Mouse (Mus musculus): ENCODE data around the gene Tmem248. TPM values are rescaled to one million over a fixed set of nuclear protein-coding genes. Genes with fewer than 3 reads are reported as not detected.

The Tmem248 gene
- polyA plus RNA-seq, 1 experiment from 2014 or later = 40.6 TPM

DNA sequence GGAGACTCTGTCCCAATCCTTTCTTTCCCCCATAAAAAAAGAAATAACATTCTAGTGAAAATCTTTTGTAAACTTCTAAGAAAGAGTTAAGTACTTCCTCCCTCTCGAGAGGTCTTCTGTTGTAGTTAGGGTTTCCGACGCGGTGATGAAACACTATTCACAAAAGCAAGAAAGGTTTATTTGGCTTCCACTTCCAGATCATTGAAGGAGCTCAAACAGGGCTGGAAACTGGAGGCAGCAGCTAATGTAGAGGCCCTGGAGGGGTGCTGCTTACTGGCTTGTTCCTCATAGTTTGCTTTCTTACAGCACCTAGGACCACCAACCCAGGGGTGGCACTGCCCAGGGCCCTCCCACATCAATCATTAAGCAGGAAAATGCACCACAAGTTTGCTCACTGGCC, 11.2 kb downstream of the Tmem248 start:
- H3K9ac ChIP-seq (ENCODE audit: low read depth, low read length) = no peak overlapping the region
- no peak overlapping the region for H3K4me3 ChIP-seq (ENCODE audit: low read depth, low read length)
- no peak overlapping the region for H3K4me2 ChIP-seq (ENCODE audit: low read depth, low read length)
- peaks cover 10% of the 10 kb centered on the region for H3K4me1 ChIP-seq (ENCODE audit: control insufficient read depth, insufficient read depth, low read length)
- H3K36me3 ChIP-seq (ENCODE audit: control insufficient read depth, insufficient read depth, low read length) = peaks cover 42% of the 10 kb centered on the region
- no peak overlapping the region for H3K27ac ChIP-seq (replicated peaks; ENCODE audit: low read depth, low read length)
- no peak for ATAC-seq (ENCODE audit: low read depth)
- WGBS = 86% methylated on average over 4 of the region's 4 CpGs
- no peak for DNase-seq (ENCODE audit: low spot score)
- no peaks in the 10 kb centered on the region for H3K27me3 ChIP-seq (replicated peaks; ENCODE audit: control insufficient read depth, insufficient read depth, low read length)
- H3K9me3 ChIP-seq (ENCODE audit: control insufficient read depth, low read length) = no peaks in the 10 kb centered on the region

GRCm38 (mm10) chr5:130236302-130236701, 19.4 kb downstream of the Tmem248 start:
- no peak for ATAC-seq (ENCODE audit: low read depth)
- H3K36me3 ChIP-seq (ENCODE audit: control insufficient read depth, insufficient read depth, low read length) = peaks cover 96% of the 10 kb centered on the region

DNA sequence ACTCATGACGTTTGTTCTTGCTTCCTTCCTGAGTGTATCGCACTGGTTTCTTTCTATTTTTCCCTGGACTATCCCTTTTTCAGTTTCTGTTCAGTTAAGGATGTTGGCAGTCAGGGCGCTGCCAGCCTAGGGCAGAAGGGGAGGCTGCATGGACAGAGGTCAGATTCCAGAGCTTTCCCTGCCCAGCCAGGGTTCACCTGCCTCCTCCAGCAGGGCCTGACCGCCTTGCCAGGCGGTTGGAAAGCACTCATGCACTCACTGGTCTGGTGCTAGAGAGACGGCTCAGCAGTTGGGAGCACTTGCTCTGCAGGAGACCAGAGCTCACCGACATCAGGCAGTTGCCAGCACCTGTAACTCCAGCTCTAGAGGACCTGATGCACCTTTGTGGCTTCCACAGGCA, 22.4 kb downstream of the Tmem248 start:
- 89% methylated on average over 7 of the region's 7 CpGs for WGBS
- H3K9ac ChIP-seq (ENCODE audit: low read depth, low read length) = no peak overlapping the region
- H3K27me3 ChIP-seq (replicated peaks; ENCODE audit: control insufficient read depth, insufficient read depth, low read length) = no peaks in the 10 kb centered on the region
- H3K4me3 ChIP-seq (ENCODE audit: low read depth, low read length) = no peak overlapping the region
- peaks cover 95% of the 10 kb centered on the region for H3K36me3 ChIP-seq (ENCODE audit: control insufficient read depth, insufficient read depth, low read length)
- no peak overlapping the region for H3K4me2 ChIP-seq (ENCODE audit: low read depth, low read length)
- no peaks in the 10 kb centered on the region for H3K4me1 ChIP-seq (ENCODE audit: control insufficient read depth, insufficient read depth, low read length)
- ATAC-seq (ENCODE audit: low read depth) (no peak), DNase-seq (ENCODE audit: low spot score) (no peak)
- H3K27ac ChIP-seq (replicated peaks; ENCODE audit: low read depth, low read length) = no peak overlapping the region
- no peaks in the 10 kb centered on the region for H3K9me3 ChIP-seq (ENCODE audit: control insufficient read depth, low read length)

More at GRCm38 (mm10) chr5:130236302-130236701, 19.4 kb downstream of the Tmem248 start:
- Histone ChIP-seq H3K27me3 (replicated peaks; ENCODE audit: control insufficient read depth, insufficient read depth, low read length) (no peaks in the 10 kb centered on the region), H3K9ac (ENCODE audit: low read depth, low read length) (no peak overlapping the region), H3K4me3 (ENCODE audit: low read depth, low read length) (no peak overlapping the region), H3K4me1 (ENCODE audit: control insufficient read depth, insufficient read depth, low read length) (no peaks in the 10 kb centered on the region), H3K9me3 (ENCODE audit: control insufficient read depth, low read length) (no peaks in the 10 kb centered on the region), H3K4me2 (ENCODE audit: low read depth, low read length) (no peak overlapping the region), H3K27ac (replicated peaks; ENCODE audit: low read depth, low read length) (no peak overlapping the region)
- WGBS = 94% methylated on average over 8 of the region's 8 CpGs
- no peak for DNase-seq (ENCODE audit: low spot score)

DNA sequence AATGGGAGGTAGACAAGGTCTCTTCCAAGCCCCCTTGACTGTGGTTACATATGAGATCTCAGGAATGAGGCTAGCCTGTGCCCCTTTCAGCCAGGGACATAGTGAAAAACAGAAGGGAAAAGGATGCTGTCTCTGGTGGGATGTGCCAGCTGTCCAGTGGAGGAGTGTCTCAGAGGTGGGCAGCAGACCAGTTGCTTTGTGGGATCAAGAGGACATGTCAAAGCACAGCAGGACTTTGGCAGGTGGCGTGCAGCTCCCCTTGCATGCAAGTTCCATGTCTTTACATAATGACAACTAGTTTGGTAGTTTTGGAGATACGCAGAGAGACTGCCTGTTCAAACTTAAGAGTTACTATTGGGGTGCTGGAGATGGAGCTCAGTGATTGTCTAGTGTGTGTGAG, 23.0 kb downstream of the Tmem248 start:
- DNase-seq (ENCODE audit: low spot score) (no peak), ATAC-seq (ENCODE audit: low read depth) (no peak)
- no peak overlapping the region for H3K4me3 ChIP-seq (ENCODE audit: low read depth, low read length)
- H3K9me3 ChIP-seq (ENCODE audit: control insufficient read depth, low read length) = no peaks in the 10 kb centered on the region
- H3K27ac ChIP-seq (replicated peaks; ENCODE audit: low read depth, low read length) = no peak overlapping the region
- no peaks in the 10 kb centered on the region for H3K4me1 ChIP-seq (ENCODE audit: control insufficient read depth, insufficient read depth, low read length)
- 100% methylated on average over 2 of the region's 2 CpGs for WGBS
- H3K9ac ChIP-seq (ENCODE audit: low read depth, low read length) = no peak overlapping the region
- H3K4me2 ChIP-seq (ENCODE audit: low read depth, low read length) = no peak overlapping the region
- no peaks in the 10 kb centered on the region for H3K27me3 ChIP-seq (replicated peaks; ENCODE audit: control insufficient read depth, insufficient read depth, low read length)
- H3K36me3 ChIP-seq (ENCODE audit: control insufficient read depth, insufficient read depth, low read length) = peaks cover 95% of the 10 kb centered on the region

GRCm38 (mm10) chr5:130241426-130241825, 24.5 kb downstream of the Tmem248 start:
- H3K4me3 ChIP-seq (ENCODE audit: low read depth, low read length) = no peak overlapping the region
- H3K36me3 ChIP-seq (ENCODE audit: control insufficient read depth, insufficient read depth, low read length) = peaks cover 97% of the 10 kb centered on the region
- H3K4me1 ChIP-seq (ENCODE audit: control insufficient read depth, insufficient read depth, low read length) = no peaks in the 10 kb centered on the region
- ATAC-seq (ENCODE audit: low read depth) (no peak), DNase-seq (ENCODE audit: low spot score) (no peak)
- no peak overlapping the region for H3K9ac ChIP-seq (ENCODE audit: low read depth, low read length)
- no peak overlapping the region for H3K27ac ChIP-seq (replicated peaks; ENCODE audit: low read depth, low read length)
- no peaks in the 10 kb centered on the region for H3K27me3 ChIP-seq (replicated peaks; ENCODE audit: control insufficient read depth, insufficient read depth, low read length)
- no peak overlapping the region for H3K4me2 ChIP-seq (ENCODE audit: low read depth, low read length)
- WGBS = 90% methylated on average over 12 of the region's 12 CpGs
- no peaks in the 10 kb centered on the region for H3K9me3 ChIP-seq (ENCODE audit: control insufficient read depth, low read length)

DNA sequence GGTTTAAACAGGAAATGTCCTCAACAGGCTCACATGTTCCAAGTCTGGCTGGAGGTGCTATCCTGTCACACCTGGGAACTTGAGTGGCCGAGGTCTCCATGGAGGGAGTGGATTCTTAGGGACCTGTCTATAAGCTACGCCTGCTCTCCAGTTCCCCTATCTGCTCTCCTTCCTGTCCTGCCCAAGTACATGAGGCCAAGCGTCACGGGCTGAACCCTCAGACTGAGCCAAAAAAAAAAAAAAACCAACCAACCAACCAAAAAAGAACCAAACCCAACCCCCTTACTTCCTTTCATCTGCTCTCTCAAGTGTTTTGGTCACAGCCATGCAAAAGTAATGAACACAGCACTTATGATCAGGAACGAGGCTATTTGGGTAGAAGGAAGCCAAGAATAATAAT, 30.9 kb downstream of the Tmem248 start:
- H3K9me3 ChIP-seq (ENCODE audit: control insufficient read depth, low read length) = no peaks in the 10 kb centered on the region
- no peak for ATAC-seq (ENCODE audit: low read depth)
- H3K27me3 ChIP-seq (replicated peaks; ENCODE audit: control insufficient read depth, insufficient read depth, low read length) = no peaks in the 10 kb centered on the region
- no peaks in the 10 kb centered on the region for H3K4me1 ChIP-seq (ENCODE audit: control insufficient read depth, insufficient read depth, low read length)
- no peak overlapping the region for H3K4me2 ChIP-seq (ENCODE audit: low read depth, low read length)
- H3K27ac ChIP-seq (replicated peaks; ENCODE audit: low read depth, low read length) = no peak overlapping the region
- no peak overlapping the region for H3K9ac ChIP-seq (ENCODE audit: low read depth, low read length)
- no peak for DNase-seq (ENCODE audit: low spot score)
- WGBS = 89% methylated on average over 5 of the region's 5 CpGs
- H3K4me3 ChIP-seq (ENCODE audit: low read depth, low read length) = no peak overlapping the region
- H3K36me3 ChIP-seq (ENCODE audit: control insufficient read depth, insufficient read depth, low read length) = peaks cover 94% of the 10 kb centered on the region

DNA sequence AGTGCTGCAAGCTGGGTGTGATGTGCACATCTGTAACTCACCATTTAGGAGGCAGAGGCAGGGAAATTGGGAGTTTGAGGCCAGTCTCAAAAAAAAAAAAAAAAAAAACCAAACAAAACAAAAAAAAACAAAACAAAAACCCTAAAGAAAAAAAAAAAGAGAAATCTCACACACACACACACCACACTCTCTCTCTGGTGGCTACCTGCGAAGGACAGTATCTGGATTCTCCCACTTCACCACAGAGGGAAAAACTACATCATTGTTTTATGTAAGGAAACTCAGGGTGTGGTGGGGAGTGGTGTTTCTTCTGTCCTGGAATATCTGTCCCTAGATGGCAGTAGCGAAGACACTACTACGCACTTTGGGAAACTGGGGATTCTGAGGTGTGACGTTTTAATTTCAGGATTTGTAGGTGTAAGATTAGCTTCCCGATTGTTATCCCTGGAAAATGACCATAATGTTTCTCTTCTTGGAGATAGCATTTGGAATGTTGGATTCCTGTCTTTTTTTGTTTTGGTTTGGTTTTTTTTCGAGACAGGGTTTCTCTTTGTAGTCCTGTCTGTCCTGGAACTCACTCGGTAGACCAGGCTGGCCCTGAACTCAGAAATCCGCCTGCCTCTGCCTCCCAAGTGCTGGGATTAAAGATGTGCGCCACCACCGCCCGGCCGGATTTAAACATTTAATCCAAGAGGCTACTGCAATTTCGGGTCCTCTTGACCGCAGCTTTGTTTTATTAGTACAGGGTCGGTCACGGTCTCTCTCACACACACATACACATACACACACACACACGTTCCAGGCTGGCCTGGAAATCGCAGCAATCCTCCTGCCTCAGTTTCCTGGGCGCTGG, 37.5 kb downstream of the Tmem248 start:
- Histone ChIP-seq H3K27ac (replicated peaks; ENCODE audit: low read depth, low read length) (peak overlapping the region; percentile 84), H3K4me2 (ENCODE audit: low read depth, low read length) (peak overlapping the region; percentile 85), H3K27me3 (replicated peaks; ENCODE audit: control insufficient read depth, insufficient read depth, low read length) (no peaks in the 10 kb centered on the region), H3K4me1 (ENCODE audit: control insufficient read depth, insufficient read depth, low read length) (peaks cover 6% of the 10 kb centered on the region; the same call in 1 of the 2 replicates), H3K36me3 (ENCODE audit: control insufficient read depth, insufficient read depth, low read length) (peaks cover 38% of the 10 kb centered on the region), H3K9me3 (ENCODE audit: control insufficient read depth, low read length) (no peaks in the 10 kb centered on the region), H3K4me3 (ENCODE audit: low read depth, low read length) (peak overlapping the region; percentile 81), H3K9ac (ENCODE audit: low read depth, low read length) (peak overlapping the region; percentile 85)
- ATAC-seq (ENCODE audit: low read depth) (no peak), DNase-seq (ENCODE audit: low spot score) (peak; percentile 76)
- 19% methylated on average over 19 of the region's 19 CpGs for WGBS

DNA sequence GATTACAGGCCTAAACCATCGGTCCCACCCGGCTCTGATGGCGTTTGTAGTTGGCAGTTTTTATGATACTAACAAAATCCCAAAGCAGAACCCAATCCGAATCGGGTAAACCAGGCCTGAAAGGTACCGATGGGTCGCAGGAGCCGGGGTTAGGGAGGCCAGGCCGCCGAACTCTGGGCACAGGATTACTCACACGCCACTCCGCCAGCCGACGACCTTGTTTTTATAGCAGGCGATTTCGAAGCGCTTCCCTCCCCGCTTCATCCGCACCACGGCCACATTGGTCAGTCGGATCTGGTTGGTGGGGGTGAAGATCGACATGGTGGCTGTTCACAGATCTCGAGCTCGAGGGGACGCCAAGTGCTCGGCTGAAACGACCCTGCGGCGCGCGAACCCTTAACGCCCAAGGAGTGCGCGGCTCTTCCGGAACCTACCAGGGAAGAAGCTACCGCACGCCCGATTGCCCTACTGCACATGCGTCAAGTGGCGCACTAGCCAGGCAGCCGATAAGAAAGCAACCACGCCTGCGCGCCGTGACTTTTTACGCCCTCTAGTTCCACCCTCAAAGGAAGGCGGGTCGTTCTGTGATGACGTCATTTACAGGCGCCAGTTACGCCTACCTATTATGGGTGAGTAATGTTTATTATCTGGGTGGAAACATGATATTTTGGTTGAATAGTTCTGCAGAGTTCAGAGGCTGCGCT, 38.3 kb downstream of the Tmem248 start, which contains the start of the genes Sbds and Tyw1:
Gene Sbds, minus strand, starts transcription at position 514 of the 704 bp plus-strand sequence.
Gene Tyw1, plus strand, starts transcription at position 603 of the 704 bp plus-strand sequence.
- under 1% methylated on average over 43 of the region's 52 CpGs for WGBS

More for the DNA sequence above, 38.3 kb downstream of the Tmem248 start, which contains the start of the genes Sbds and Tyw1:
- Histone ChIP-seq H3K4me1 (ENCODE audit: control insufficient read depth, insufficient read depth, low read length) (peaks cover 6% of the 10 kb centered on the region; the same call in 1 of the 2 replicates), H3K4me3 (ENCODE audit: low read depth, low read length) (peak within 1 kb of the TSS; percentile 81), H3K36me3 (ENCODE audit: control insufficient read depth, insufficient read depth, low read length) (peaks cover 32% of the 10 kb centered on the region), H3K9me3 (ENCODE audit: control insufficient read depth, low read length) (no peaks in the 10 kb centered on the region), H3K4me2 (ENCODE audit: low read depth, low read length) (peak within 1 kb of the TSS; percentile 85), H3K9ac (ENCODE audit: low read depth, low read length) (peak within 1 kb of the TSS; percentile 85), H3K27ac (replicated peaks; ENCODE audit: low read depth, low read length) (peak within 1 kb of the TSS; percentile 84), H3K27me3 (replicated peaks; ENCODE audit: control insufficient read depth, insufficient read depth, low read length) (no peaks in the 10 kb centered on the region)
- ATAC-seq (ENCODE audit: low read depth) (peak; percentile 91), DNase-seq (ENCODE audit: low spot score) (peak; percentile 99)
